Mouse (Mus musculus): ENCODE measurements at regions not wholly inside any gene's neighbourhood (a gene's known extent, or its start where the extent isn't known, plus 50 kb on each side); places are given as distances from the start of the nearest gene placed in this dataset.

DNA sequence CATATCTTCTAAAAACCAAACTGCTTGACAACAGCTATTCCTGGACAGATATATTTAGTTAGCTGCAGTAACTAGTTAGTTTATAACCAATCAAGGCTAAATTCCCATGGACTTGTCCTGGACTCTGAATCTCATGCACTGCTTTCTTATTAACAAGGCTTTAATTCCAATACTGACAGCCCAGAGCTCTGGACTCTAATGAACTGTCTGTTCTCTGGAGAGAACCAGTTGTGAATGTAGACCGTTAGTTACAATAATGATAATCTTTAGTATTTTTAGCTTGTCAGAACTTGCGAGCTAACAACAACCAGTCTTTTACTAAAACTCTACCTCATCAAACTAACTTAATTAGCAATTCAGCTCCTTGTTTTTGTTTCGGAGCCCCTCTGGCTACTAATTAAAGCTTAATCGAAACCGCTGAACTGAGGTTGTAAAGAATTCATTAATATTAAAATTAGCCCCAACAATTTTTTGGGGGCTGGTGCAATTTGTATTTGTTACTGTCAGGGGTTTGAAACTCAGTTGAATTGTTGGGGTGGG lies 316.3 kb downstream of the Tmem182 start:
- no peak overlapping the region for H3K4me3 ChIP-seq (replicated peaks; ENCODE audit: insufficient read depth, low read depth, low read length)
- H3K27me3 ChIP-seq (ENCODE audit: control insufficient read depth, insufficient read depth, low read length) = no peaks in the 10 kb centered on the region
- WGBS = 66% methylated on average over 5 of the region's 5 CpGs
- no peak overlapping the region for H3K27ac ChIP-seq (ENCODE audit: insufficient read depth, low read length)
- DNase-seq = no peak
- TF ChIP-seq CTCF (IDR thresholded peaks at IDR 0.05; ENCODE audit: borderline replicate concordance, insufficient read depth, low read depth, low read length) (no peak), POLR2A (IDR thresholded peaks at IDR 0.05; ENCODE audit: borderline replicate concordance, insufficient read depth, low read length) (no peak)
- H3K4me1 ChIP-seq (ENCODE audit: control insufficient read depth, insufficient read depth, low read length) = no peaks in the 10 kb centered on the region

DNA sequence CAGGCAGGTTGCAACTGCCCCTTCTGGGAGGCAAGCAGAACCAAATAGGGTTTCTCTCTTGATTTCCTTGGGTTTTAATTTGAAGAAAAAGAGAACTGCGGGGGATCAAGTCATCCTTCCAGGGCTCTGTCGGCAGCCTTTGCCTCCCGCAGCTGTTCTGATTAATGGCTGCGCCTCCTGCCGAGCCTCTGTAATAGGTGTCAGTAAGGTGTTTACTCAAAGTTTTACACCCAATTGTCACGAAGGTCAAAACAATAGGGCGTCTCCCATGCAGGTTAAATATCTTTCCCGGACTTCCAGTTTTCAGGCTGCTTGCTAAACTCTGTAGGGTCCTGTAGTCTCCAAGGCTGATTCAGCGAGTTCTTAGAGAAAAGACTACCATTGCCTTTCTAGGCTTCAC lies 326.0 kb downstream of the Tmem182 start:
- Histone ChIP-seq H3K27ac (ENCODE audit: insufficient read depth, low read length) (no peak overlapping the region), H3K4me1 (ENCODE audit: control insufficient read depth, insufficient read depth, low read length) (no peaks in the 10 kb centered on the region), H3K4me3 (replicated peaks; ENCODE audit: insufficient read depth, low read depth, low read length) (no peak overlapping the region), H3K27me3 (ENCODE audit: control insufficient read depth, insufficient read depth, low read length) (no peaks in the 10 kb centered on the region)
- no peak for DNase-seq
- 11% methylated on average over 9 of the region's 9 CpGs for WGBS
- TF ChIP-seq CTCF (IDR thresholded peaks at IDR 0.05; ENCODE audit: borderline replicate concordance, insufficient read depth, low read depth, low read length) (no peak), POLR2A (IDR thresholded peaks at IDR 0.05; ENCODE audit: borderline replicate concordance, insufficient read depth, low read length) (no peak)

- H3K27me3 ChIP-seq (ENCODE audit: control insufficient read depth, insufficient read depth, low read length) = no peaks in the 10 kb centered on the region
- TF ChIP-seq POLR2A (IDR thresholded peaks at IDR 0.05; ENCODE audit: borderline replicate concordance, insufficient read depth, low read length) (no peak), CTCF (IDR thresholded peaks at IDR 0.05; ENCODE audit: borderline replicate concordance, insufficient read depth, low read depth, low read length) (no peak)
- DNase-seq = no peak
- 17% methylated on average over 1 of the region's 1 CpGs for WGBS
- no peaks in the 10 kb centered on the region for H3K4me1 ChIP-seq (ENCODE audit: control insufficient read depth, insufficient read depth, low read length)
- no peak overlapping the region for H3K4me3 ChIP-seq (replicated peaks; ENCODE audit: insufficient read depth, low read depth, low read length)
- H3K27ac ChIP-seq (ENCODE audit: insufficient read depth, low read length) = no peak overlapping the region
Observed at GRCm38 (mm10) chr1:41133143-41133542, 327.7 kb downstream of the Tmem182 start.

GRCm38 (mm10) chr1:41133946-41134345 lies 328.5 kb downstream of the Tmem182 start:
- no peak overlapping the region for H3K27ac ChIP-seq (ENCODE audit: insufficient read depth, low read length)
- no peak overlapping the region for H3K4me3 ChIP-seq (replicated peaks; ENCODE audit: insufficient read depth, low read depth, low read length)
- TF ChIP-seq CTCF (IDR thresholded peaks at IDR 0.05; ENCODE audit: borderline replicate concordance, insufficient read depth, low read depth, low read length) = no peak
- no peak for TF ChIP-seq POLR2A (IDR thresholded peaks at IDR 0.05; ENCODE audit: borderline replicate concordance, insufficient read depth, low read length)
- H3K27me3 ChIP-seq (ENCODE audit: control insufficient read depth, insufficient read depth, low read length) = no peaks in the 10 kb centered on the region
- no peak for DNase-seq
- no peaks in the 10 kb centered on the region for H3K4me1 ChIP-seq (ENCODE audit: control insufficient read depth, insufficient read depth, low read length)
- WGBS = 11% methylated on average over 8 of the region's 8 CpGs

GRCm38 (mm10) chr1:41139725-41140124 lies 334.3 kb downstream of the Tmem182 start:
- Histone ChIP-seq H3K27me3 (ENCODE audit: control insufficient read depth, insufficient read depth, low read length) (no peaks in the 10 kb centered on the region), H3K27ac (ENCODE audit: insufficient read depth, low read length) (no peak overlapping the region), H3K4me1 (ENCODE audit: control insufficient read depth, insufficient read depth, low read length) (no peaks in the 10 kb centered on the region), H3K4me3 (replicated peaks; ENCODE audit: insufficient read depth, low read depth, low read length) (no peak overlapping the region)
- WGBS = 62% methylated on average over 2 of the region's 2 CpGs
- TF ChIP-seq CTCF (IDR thresholded peaks at IDR 0.05; ENCODE audit: borderline replicate concordance, insufficient read depth, low read depth, low read length) (no peak), POLR2A (IDR thresholded peaks at IDR 0.05; ENCODE audit: borderline replicate concordance, insufficient read depth, low read length) (no peak)
- DNase-seq = no peak

DNA sequence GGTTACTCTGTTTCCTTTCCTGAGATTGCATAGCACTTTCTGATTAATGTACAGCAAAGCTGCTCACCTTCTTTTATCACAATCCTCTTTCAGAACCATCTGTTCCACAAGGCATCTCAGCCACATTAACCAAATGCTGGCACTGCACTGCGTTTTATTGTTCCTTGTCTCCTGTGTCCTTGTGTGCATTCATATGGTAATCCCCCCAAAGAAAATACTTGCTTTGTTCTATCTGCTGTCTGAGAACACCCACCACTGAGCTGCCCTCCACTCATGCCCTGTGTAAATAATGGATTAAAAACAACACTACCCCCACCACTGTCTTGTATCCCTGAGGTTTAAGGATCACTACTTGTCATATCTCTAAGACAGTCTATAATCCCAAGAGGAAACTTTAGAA lies 335.1 kb downstream of the Tmem182 start:
- WGBS = 5% methylated on average over 1 of the region's 1 CpGs
- Histone ChIP-seq H3K27ac (ENCODE audit: insufficient read depth, low read length) (no peak overlapping the region), H3K27me3 (ENCODE audit: control insufficient read depth, insufficient read depth, low read length) (no peaks in the 10 kb centered on the region), H3K4me1 (ENCODE audit: control insufficient read depth, insufficient read depth, low read length) (no peaks in the 10 kb centered on the region), H3K4me3 (replicated peaks; ENCODE audit: insufficient read depth, low read depth, low read length) (no peak overlapping the region)
- no peak for DNase-seq
- TF ChIP-seq CTCF (IDR thresholded peaks at IDR 0.05; ENCODE audit: borderline replicate concordance, insufficient read depth, low read depth, low read length) (no peak), POLR2A (IDR thresholded peaks at IDR 0.05; ENCODE audit: borderline replicate concordance, insufficient read depth, low read length) (no peak)

GRCm38 (mm10) chr1:41141992-41142391 lies 336.6 kb downstream of the Tmem182 start:
- DNase-seq = no peak
- no peaks in the 10 kb centered on the region for H3K27me3 ChIP-seq (ENCODE audit: control insufficient read depth, insufficient read depth, low read length)
- H3K4me3 ChIP-seq (replicated peaks; ENCODE audit: insufficient read depth, low read depth, low read length) = no peak overlapping the region
- no peaks in the 10 kb centered on the region for H3K4me1 ChIP-seq (ENCODE audit: control insufficient read depth, insufficient read depth, low read length)
- no peak for TF ChIP-seq POLR2A (IDR thresholded peaks at IDR 0.05; ENCODE audit: borderline replicate concordance, insufficient read depth, low read length)
- no peak for TF ChIP-seq CTCF (IDR thresholded peaks at IDR 0.05; ENCODE audit: borderline replicate concordance, insufficient read depth, low read depth, low read length)
- WGBS = 81% methylated on average over 4 of the region's 4 CpGs
- H3K27ac ChIP-seq (ENCODE audit: insufficient read depth, low read length) = no peak overlapping the region

- DNase-seq = no peak
- TF ChIP-seq POLR2A (IDR thresholded peaks at IDR 0.05; ENCODE audit: borderline replicate concordance, insufficient read depth, low read length) = no peak
- peak; percentile 15; the same call in 1 of the 2 replicates for TF ChIP-seq CTCF (IDR thresholded peaks at IDR 0.05; ENCODE audit: borderline replicate concordance, insufficient read depth, low read depth, low read length)
- Histone ChIP-seq H3K27ac (ENCODE audit: insufficient read depth, low read length) (no peak overlapping the region), H3K27me3 (ENCODE audit: control insufficient read depth, insufficient read depth, low read length) (no peaks in the 10 kb centered on the region; the same call in 1 of the 2 replicates), H3K4me3 (replicated peaks; ENCODE audit: insufficient read depth, low read depth, low read length) (no peak overlapping the region), H3K4me1 (ENCODE audit: control insufficient read depth, insufficient read depth, low read length) (no peaks in the 10 kb centered on the region)
- 62% methylated on average over 1 of the region's 1 CpGs for WGBS
Observed at GRCm38 (mm10) chr1:41152516-41152915, 347.1 kb downstream of the Tmem182 start.
